Mouse (Mus musculus) heart, embryonic 14.5 days (tissue): ENCODE measurements at regions not wholly inside any gene's neighbourhood (a gene's known extent, or its start where the extent isn't known, plus 50 kb on each side); places are given as distances from the start of the nearest gene placed in this dataset.
A peak's percentile ranks its signal among the peaks of the same experiment; 100 is the strongest.

Experiments
- ATAC-seq: fragments of 200-750 bp; cut with Nextera tagmentation; 2 replicates; pipeline ENCODE4 v1.8.0; 2017; ENCODE audit warnings: low read depth, moderate TSS enrichment; ENCODE audit not compliant: insufficient number of reproducible peaks, insufficient read depth, low FRiP score
- H3K27ac ChIP-seq, 2 experiments: fragments of 200-500 bp in 1 of 2; fragments of 300-500 bp in 1 of 2; sonication (generic) in 1 of 2; replicated peaks in 1 of 2; 2 replicates each; pipeline ENCODE4 v1.5.1; 2012 to 2014; ENCODE audit warnings: low read depth in 2 of 2, low read length in 2 of 2, control low read depth in 1 of 2, mild to moderate bottlenecking in 1 of 2, mixed read lengths in 1 of 2; ENCODE audit not compliant: control insufficient read depth in 1 of 2, insufficient read depth in 1 of 2
- H3K27me3 ChIP-seq: fragments of 300-500 bp; sonication (generic); 2 replicates; pipeline ENCODE4 v1.6.1; 2014; ENCODE audit warnings: mild to moderate bottlenecking, low read length, control low read depth; ENCODE audit not compliant: control insufficient read depth, insufficient read depth
- H3K36me3 ChIP-seq: fragments of 300-500 bp; sonication (generic); 2 replicates; pipeline ENCODE4 v1.6.1; 2014; ENCODE audit warnings: mild to moderate bottlenecking, control low read depth, low read length, mixed read lengths; ENCODE audit not compliant: control insufficient read depth, insufficient read depth
- H3K4me1 ChIP-seq, 2 experiments: fragments of 200-500 bp in 1 of 2; fragments of 300-500 bp in 1 of 2; sonication (generic) in 1 of 2; 2 replicates each; pipeline ENCODE4 v1.6.1; 2012 to 2014; ENCODE audit warnings: low read length in 2 of 2, control low read depth in 1 of 2, mixed read lengths in 1 of 2; ENCODE audit not compliant: control insufficient read depth in 2 of 2, insufficient read depth in 2 of 2
- H3K4me2 ChIP-seq: fragments of 300-500 bp; sonication (generic); 2 replicates; pipeline ENCODE4 v1.6.1; 2014; ENCODE audit warnings: mild to moderate bottlenecking, low read length
- H3K4me3 ChIP-seq, 2 experiments: fragments of 200-500 bp in 1 of 2; fragments of 300-500 bp in 1 of 2; sonication (generic) in 1 of 2; 2 replicates each; pipeline ENCODE4 v1.5.1; 2012 to 2014; ENCODE audit warnings: low read length in 2 of 2, mild to moderate bottlenecking in 2 of 2, control low read depth in 1 of 2, low read depth in 1 of 2, moderate library complexity in 1 of 2; ENCODE audit not compliant: control insufficient read depth in 1 of 2, insufficient read depth in 1 of 2
- H3K9ac ChIP-seq: fragments of 300-500 bp; sonication (generic); 2 replicates; pipeline ENCODE4 v1.6.1; 2014; ENCODE audit warnings: mild to moderate bottlenecking, low read length
- H3K9me3 ChIP-seq: fragments of 300-500 bp; sonication (generic); 2 replicates; pipeline ENCODE4 v1.6.1; 2016; ENCODE audit warnings: low read length, control low read depth; ENCODE audit not compliant: control insufficient read depth
- WGBS: fragments of 180-500 bp; shearing (Covaris S2); extraction: QIAGEN DNeasy Blood & Tissue Kit; methylation state at CpG from one replicate; pipeline ENCODE4 v1.1.7; 2014; 5-methylcytosine and 5-hydroxymethylcytosine counted together

- Histone ChIP-seq H3K36me3 (no peaks in the 10 kb centered on the region), H3K27ac (no peak overlapping the region), H3K4me3 (no peak overlapping the region), H3K9ac (no peak overlapping the region), H3K27me3 (no peaks in the 10 kb centered on the region), H3K4me1 (no peaks in the 10 kb centered on the region), H3K4me2 (no peak overlapping the region), H3K9me3 (no peaks in the 10 kb centered on the region)
- ATAC-seq: no peak
- WGBS: 73% methylated on average over 5 of the region's 5 CpGs
Measured at GRCm38 (mm10) chr4:9218380-9218779, 979.5 kb upstream of the Car8 start.

- Histone ChIP-seq H3K27ac (no peak overlapping the region), H3K36me3 (no peaks in the 10 kb centered on the region), H3K9me3 (no peaks in the 10 kb centered on the region), H3K4me1 (no peaks in the 10 kb centered on the region), H3K4me2 (no peak overlapping the region), H3K9ac (no peak overlapping the region), H3K4me3 (no peak overlapping the region), H3K27me3 (no peaks in the 10 kb centered on the region)
- WGBS: 62% methylated on average over 2 of the region's 2 CpGs
- ATAC-seq: no peak
Measured at GRCm38 (mm10) chr4:9208606-9209005, 969.8 kb upstream of the Car8 start.

GRCm38 (mm10) chr4:9200012-9200411 is 961.2 kb upstream of the Car8 start:
- H3K4me3 ChIP-seq: no peak overlapping the region
- no peak overlapping the region for H3K9ac ChIP-seq
- no peak overlapping the region for H3K4me2 ChIP-seq
- no peak overlapping the region for H3K27ac ChIP-seq
- H3K4me1 ChIP-seq: no peaks in the 10 kb centered on the region
- WGBS: 61% methylated on average over 2 of the region's 2 CpGs
- H3K9me3 ChIP-seq: no peaks in the 10 kb centered on the region
- no peak for ATAC-seq
- H3K36me3 ChIP-seq: no peaks in the 10 kb centered on the region
- no peaks in the 10 kb centered on the region for H3K27me3 ChIP-seq

GRCm38 (mm10) chr4:9196435-9196834 is 957.6 kb upstream of the Car8 start:
- no peak overlapping the region for H3K4me3 ChIP-seq
- no peak overlapping the region for H3K9ac ChIP-seq
- H3K9me3 ChIP-seq: no peaks in the 10 kb centered on the region
- no peak for ATAC-seq
- WGBS: 53% methylated on average over 4 of the region's 4 CpGs
- no peaks in the 10 kb centered on the region for H3K27me3 ChIP-seq
- no peak overlapping the region for H3K4me2 ChIP-seq
- H3K4me1 ChIP-seq: no peaks in the 10 kb centered on the region
- no peak overlapping the region for H3K27ac ChIP-seq
- no peaks in the 10 kb centered on the region for H3K36me3 ChIP-seq

- WGBS: 63% methylated on average over 6 of the region's 6 CpGs
Measured at GRCm38 (mm10) chr4:9193121-9193520, 954.3 kb upstream of the Car8 start.

GRCm38 (mm10) chr4:9185156-9185875 is 946.5 kb upstream of the Car8 start:
- H3K9me3 ChIP-seq: no peaks in the 10 kb centered on the region
- no peaks in the 10 kb centered on the region for H3K27me3 ChIP-seq
- no peak for ATAC-seq
- H3K4me3 ChIP-seq: peak overlapping the region; percentile 28 to 44
- no peaks in the 10 kb centered on the region for H3K36me3 ChIP-seq
- peak overlapping the region; percentile 92 to 93 for H3K27ac ChIP-seq
- peaks cover 9 to 27% of the 10 kb centered on the region in 2 experiments for H3K4me1 ChIP-seq
- 8% methylated on average over 14 of the region's 14 CpGs for WGBS
- peak overlapping the region; percentile 58 for H3K9ac ChIP-seq
- peak overlapping the region; percentile 70 for H3K4me2 ChIP-seq

More at GRCm38 (mm10) chr4:9193121-9193520, 954.3 kb upstream of the Car8 start:
- Histone ChIP-seq H3K36me3 (no peaks in the 10 kb centered on the region), H3K9ac (no peak overlapping the region), H3K4me1 (no peaks in the 10 kb centered on the region), H3K4me2 (no peak overlapping the region), H3K9me3 (no peaks in the 10 kb centered on the region), H3K4me3 (no peak overlapping the region), H3K27me3 (no peaks in the 10 kb centered on the region), H3K27ac (no peak overlapping the region)
- no peak for ATAC-seq

- WGBS: under 1% methylated on average over 12 of the region's 12 CpGs
- Histone ChIP-seq H3K4me1 (peaks cover 9 to 27% of the 10 kb centered on the region in 2 experiments), H3K36me3 (no peaks in the 10 kb centered on the region), H3K9me3 (no peaks in the 10 kb centered on the region), H3K4me3 (peak overlapping the region; percentile 28 to 44), H3K4me2 (peak overlapping the region; percentile 70), H3K9ac (peak overlapping the region; percentile 58), H3K27me3 (no peaks in the 10 kb centered on the region), H3K27ac (peak overlapping the region; percentile 92 to 93)
- ATAC-seq: peak; percentile 92
Measured at GRCm38 (mm10) chr4:9184451-9185121, 945.7 kb upstream of the Car8 start.
